ENCODE assay signal across 24 mouse cellular contexts in genomic region chr16:43260862-43261261, GRCm38 (mm10).
"Had no signal": no experiment of that assay in that cellular context is flagged by ENCODE, and none has a peak within 500 bp of the region (broad histone marks: within the 10 kb centered on the region; RNA-seq: fewer than 3 reads in every experiment).

No protein-coding gene starts in this region.

- DNase-seq: cerebellum, adult 9-11 months; cerebellum, postnatal 10 days; cerebellum, postnatal 14 days; cerebellum, postnatal 25 days; cerebellum, postnatal 36 days; embryo, embryonic 11 days; forebrain, postnatal 0 days; gastrocnemius, adult 2 months; gastrocnemius, postnatal 10 days; gastrocnemius, postnatal 14 days; gastrocnemius, postnatal 25 days; gastrocnemius, postnatal 36 days; heart, adult 11 months; heart, adult 18-20 months; heart, adult 2 months had no signal

- H3K27me3 ChIP-seq: embryonic facial prominence, embryonic 12.5 days; embryonic facial prominence, embryonic 13.5 days; embryonic facial prominence, embryonic 15.5 days; forebrain, embryonic 12.5 days; forebrain, embryonic 13.5 days; forebrain, embryonic 15.5 days had no signal

- H3K4me1 ChIP-seq: embryonic facial prominence, embryonic 12.5 days; embryonic facial prominence, embryonic 13.5 days; embryonic facial prominence, embryonic 15.5 days; forebrain, embryonic 10.5 days; forebrain, embryonic 12.5 days; forebrain, embryonic 13.5 days; forebrain, embryonic 15.5 days had no signal

- H3K9ac ChIP-seq: embryonic facial prominence, embryonic 12.5 days; embryonic facial prominence, embryonic 13.5 days; embryonic facial prominence, embryonic 15.5 days; forebrain, embryonic 12.5 days; forebrain, embryonic 13.5 days; forebrain, embryonic 15.5 days; forebrain, postnatal 0 days had no signal

- H3K9me3 ChIP-seq: embryonic facial prominence, embryonic 10.5 days; embryonic facial prominence, embryonic 12.5 days; embryonic facial prominence, embryonic 13.5 days; embryonic facial prominence, embryonic 15.5 days; forebrain, embryonic 10.5 days; forebrain, embryonic 12.5 days; forebrain, embryonic 13.5 days; forebrain, embryonic 15.5 days had no signal

- H3K36me3 ChIP-seq: embryonic facial prominence, embryonic 10.5 days; embryonic facial prominence, embryonic 12.5 days; embryonic facial prominence, embryonic 13.5 days; embryonic facial prominence, embryonic 15.5 days; forebrain, embryonic 10.5 days; forebrain, embryonic 15.5 days had no signal

- H3K27ac ChIP-seq: embryonic facial prominence, embryonic 10.5 days; embryonic facial prominence, embryonic 12.5 days; embryonic facial prominence, embryonic 13.5 days; embryonic facial prominence, embryonic 15.5 days; forebrain, embryonic 10.5 days; forebrain, embryonic 12.5 days; forebrain, embryonic 13.5 days; forebrain, embryonic 15.5 days; gastrocnemius, adult 2 months; heart, adult 2 months had no signal

- H3K4me2 ChIP-seq: embryonic facial prominence, embryonic 12.5 days; embryonic facial prominence, embryonic 13.5 days; embryonic facial prominence, embryonic 15.5 days; forebrain, embryonic 12.5 days; forebrain, embryonic 13.5 days; forebrain, embryonic 15.5 days had no signal

- H3K4me3 ChIP-seq: embryonic facial prominence, embryonic 10.5 days; embryonic facial prominence, embryonic 12.5 days; embryonic facial prominence, embryonic 13.5 days; embryonic facial prominence, embryonic 15.5 days; erythroblast, embryonic 14.5 days; forebrain, embryonic 10.5 days; forebrain, embryonic 12.5 days; forebrain, embryonic 13.5 days; forebrain, embryonic 15.5 days; gastrocnemius, adult 2 months; heart, adult 2 months had no signal
